Mouse (Mus musculus) kidney, postnatal 14 days (tissue): ENCODE measurements at regions not wholly inside any gene's neighbourhood (a gene's known extent, or its start where the extent isn't known, plus 50 kb on each side); places are given as distances from the start of the nearest gene placed in this dataset.
A peak's percentile ranks its signal among the peaks of the same experiment; 100 is the strongest.

ENCODE experiments used
- DNase-seq: peaks from one replicate; pipeline ENCODE4 v3.0.0; 2022; ENCODE audit warnings: mixed read lengths

DNA sequence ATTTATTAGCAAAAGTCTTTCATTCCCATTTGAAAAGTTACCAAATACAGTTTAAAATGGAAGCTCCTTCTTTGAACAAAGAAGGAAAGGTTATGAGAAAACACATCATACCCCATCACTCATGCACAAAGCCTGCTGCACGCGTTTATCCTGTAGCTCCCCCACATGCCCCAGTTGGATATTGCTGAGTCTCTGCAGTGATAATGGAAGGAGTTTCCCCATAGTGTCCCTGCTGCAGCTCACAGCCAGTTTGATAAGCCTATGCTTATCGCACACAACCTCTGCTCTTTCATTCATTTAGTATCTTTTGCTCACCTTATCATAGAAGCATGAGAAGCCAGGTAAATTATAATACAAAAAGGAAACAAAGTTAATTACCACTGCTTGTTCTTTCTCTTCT, 55.1 kb upstream of the 1700008P02Rik start:
- peak; percentile 2 for DNase-seq
